Mouse (Mus musculus) gastrocnemius, adult 2 months (tissue): ENCODE measurements around the gene Cep89. TPM values are rescaled to one million over a fixed set of nuclear protein-coding genes. Genes with fewer than 3 reads are reported as not detected.

Source experiments
- DNase-seq: peaks from one replicate; pipeline ENCODE4 v3.0.0; 2022
- H3K27ac ChIP-seq: fragments of 200-600 bp; 2 replicates; pipeline ENCODE4 v1.8.1; 2022; ENCODE audit warnings: mild to moderate bottlenecking
- H3K4me3 ChIP-seq: fragments of 200-600 bp; 2 replicates; pipeline ENCODE4 v1.8.1; 2022; ENCODE audit warnings: mild to moderate bottlenecking, moderate library complexity
- CTCF ChIP-seq: fragments of 200-600 bp; IDR thresholded peaks from 2 replicates; pipeline ENCODE4 v1.8.1; 2022; ENCODE audit warnings: antibody characterized with exemption, mild to moderate bottlenecking, moderate library complexity
- intact Hi-C: fragments of 180-260 bp; cut with DNase I; formaldehyde crosslinking; loops from one replicate; pipeline ENCODE4 v1.15.1; 2025
- total RNA-seq, 2 experiments: library from RNA; stranded (reverse); gene quantifications; 2 replicates each; pipeline ENCODE4 v1.2.3; 2021

The Cep89 gene
- total RNA-seq, 2 experiments from 2014 or later, result 7.4 to 7.9 TPM

DNA sequence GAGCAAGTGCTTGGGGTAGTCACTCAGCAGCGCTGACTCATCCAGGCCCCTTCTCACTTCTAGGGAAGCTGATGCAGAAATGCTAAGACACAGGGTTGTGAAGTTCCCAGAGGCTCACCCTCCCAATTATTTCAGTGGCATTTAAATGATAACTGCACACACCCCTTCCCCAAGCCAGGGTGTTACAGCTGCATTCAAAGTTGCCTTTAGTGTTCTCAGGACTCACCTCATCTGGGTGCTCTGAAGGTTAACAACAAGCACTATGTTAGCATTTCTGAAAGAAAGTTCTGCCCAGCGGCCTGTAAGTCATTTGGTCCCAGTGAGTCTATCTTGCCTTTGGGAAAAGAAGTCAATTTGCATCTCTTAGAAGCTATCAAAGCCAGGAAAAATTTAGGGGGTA is 71.0 kb downstream of the Cep89 start:
- Histone ChIP-seq H3K4me3 (no peak overlapping the region), H3K27ac (no peak overlapping the region)
- intact Hi-C loops, result no loop called here
- TF ChIP-seq CTCF, result no peak
- no peak for DNase-seq

DNA sequence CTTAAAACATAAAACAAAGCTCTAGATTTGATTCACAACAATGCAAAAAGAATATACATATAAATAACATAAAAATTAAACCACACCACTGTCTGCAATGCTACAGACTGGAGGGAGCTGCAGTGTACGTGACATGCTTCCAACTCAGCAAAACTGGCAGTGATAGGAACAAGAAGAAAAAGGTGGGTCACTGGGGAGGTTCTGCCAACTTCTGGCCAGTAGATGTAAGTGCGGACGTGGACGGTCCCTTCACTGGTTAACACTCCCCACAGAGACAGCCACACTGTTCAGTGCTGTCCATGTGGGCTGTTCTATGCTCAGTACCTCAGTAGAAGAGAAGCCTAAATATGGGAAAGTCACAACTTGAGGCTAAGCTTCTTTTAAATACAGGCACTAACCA is 74.0 kb downstream of the Cep89 start:
- no peak overlapping the region for H3K4me3 ChIP-seq
- no peak overlapping the region for H3K27ac ChIP-seq
- DNase-seq, result no peak
- intact Hi-C loops, result no loop called here
- TF ChIP-seq CTCF, result no peak

DNA sequence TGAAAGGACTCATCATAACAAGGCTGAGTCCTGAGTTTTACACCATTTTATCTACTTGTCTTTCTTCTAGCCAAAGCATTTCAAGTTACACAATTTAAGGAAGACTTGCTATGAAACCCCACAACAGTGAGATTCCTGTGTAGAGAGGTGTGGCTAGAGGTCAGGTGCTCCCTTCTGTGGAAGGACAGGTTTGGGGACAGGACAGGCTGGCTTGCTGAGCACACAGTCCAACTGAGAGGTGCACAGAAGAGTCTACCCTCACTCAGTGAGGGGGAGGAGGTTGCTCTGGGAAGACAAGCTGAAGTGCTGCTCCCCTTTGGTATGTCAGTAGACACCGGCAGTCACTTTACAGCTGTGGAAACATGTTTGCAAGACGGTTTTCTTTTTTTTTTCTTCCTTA is 79.6 kb downstream of the Cep89 start:
- intact Hi-C loops, result no loop called here
- no peak overlapping the region for H3K27ac ChIP-seq
- H3K4me3 ChIP-seq, result no peak overlapping the region
- no peak for TF ChIP-seq CTCF
- no peak for DNase-seq

GRCm38 (mm10) chr7:35485126-35485525 is 88.3 kb downstream of the Cep89 start:
- Histone ChIP-seq H3K27ac (no peak overlapping the region), H3K4me3 (no peak overlapping the region)
- no peak for DNase-seq
- intact Hi-C loops, result no loop called here
- no peak for TF ChIP-seq CTCF

- Histone ChIP-seq H3K4me3 (no peak overlapping the region), H3K27ac (no peak overlapping the region)
- intact Hi-C loops, result no loop called here
- no peak for DNase-seq
- no peak for TF ChIP-seq CTCF
Measured at GRCm38 (mm10) chr7:35486553-35486952, 89.7 kb downstream of the Cep89 start.

Other genes with a start within 250 kb of the Cep89 start
- under 1 TPM; 0.31 to 0.47 TPM for gene Slc7a10, start 210.7 kb upstream of the Cep89 start, total RNA-seq
- gene Lrp3, start 181.5 kb upstream of the Cep89 start, total RNA-seq, result 1 to 10 TPM; 7.5 to 8.6 TPM
- 1 to 10 TPM; 6.4 to 7.4 TPM for gene Gpatch1, start 78.6 kb upstream of the Cep89 start, total RNA-seq
- gene Rhpn2, start 62.9 kb upstream of the Cep89 start, total RNA-seq, result 1 to 10 TPM; 1.2 to 1.3 TPM
- under 1 TPM; 0.75 to 0.92 TPM for gene Faap24, start 199 bp upstream of the Cep89 start, total RNA-seq
- not detected for gene Slc7a9, start 51.8 kb downstream of the Cep89 start, total RNA-seq
- gene Tdrd12, start 140.7 kb downstream of the Cep89 start, total RNA-seq, result not detected
- gene Nudt19, start 159.3 kb downstream of the Cep89 start, total RNA-seq, result 10 to 100 TPM; 51.9 to 52.4 TPM
- under 1 TPM in 1 of 2 experiments, not detected in 1; 0.06 TPM for gene Rgs9bp, start 188.5 kb downstream of the Cep89 start, total RNA-seq
- gene Ankrd27, start 189.2 kb downstream of the Cep89 start, total RNA-seq, result 10 to 100 TPM; 11.0 to 11.5 TPM